Mouse (Mus musculus) olfactory bulb, adult 2 months (tissue): ENCODE data around the gene Smg1.

Source experiments
- CTCF ChIP-seq: fragments of 200-500 bp; IDR thresholded peaks from 2 replicates; pipeline ENCODE4 v1.5.1; 2012; ENCODE audit warnings: low read depth, mild to moderate bottlenecking, low read length, moderate library complexity; ENCODE audit not compliant: insufficient read depth
- POLR2A ChIP-seq: fragments of 200-500 bp; IDR thresholded peaks from 2 replicates; pipeline ENCODE4 v1.6.1; 2012; ENCODE audit warnings: mild to moderate bottlenecking, low read depth, low read length, moderate library complexity; ENCODE audit not compliant: insufficient read depth

- TF ChIP-seq CTCF (no peak), POLR2A (no peak)
Observed at GRCm38 (mm10) chr7:118234236-118234635, 9.2 kb downstream of the Smg1 start.
